Mouse (Mus musculus) ES-E14 (cell line): ENCODE results near the gene Rasa4. TPM values are rescaled to one million over a fixed set of nuclear protein-coding genes. Genes with fewer than 3 reads are reported as not detected.

ENCODE experiments used
- DNase-seq: peaks from one replicate; pipeline ENCODE4 v3.0.0-alpha.2; 2013; ENCODE audit warnings: low read depth, low spot score
- H3K27ac ChIP-seq: 2 replicates; pipeline ENCODE4 v1.5.1; 2012; ENCODE audit warnings: low read depth, mild to moderate bottlenecking, low read length, moderate library complexity, mixed read lengths; ENCODE audit not compliant: poor library complexity, insufficient read depth, severe bottlenecking
- H3K36me3 ChIP-seq: 2 replicates; pipeline ENCODE4 v1.6.1; 2012; ENCODE audit warnings: mild to moderate bottlenecking, low read length, moderate library complexity, mixed read lengths; ENCODE audit not compliant: control insufficient read depth, poor library complexity, insufficient read depth, severe bottlenecking
- H3K4me1 ChIP-seq, 2 experiments: fragments of 150-350 bp in 1 of 2; sonication (generic) in 1 of 2; 2 replicates each; pipeline ENCODE4 v1.6.1; 2012; ENCODE audit warnings: low read length in 2 of 2, mild to moderate bottlenecking in 1 of 2, mixed read lengths in 1 of 2; ENCODE audit not compliant: control insufficient read depth in 2 of 2, insufficient read depth in 2 of 2, poor library complexity in 1 of 2
- H3K4me3 ChIP-seq, 2 experiments: fragments of 150-350 bp in 1 of 2; sonication (generic) in 1 of 2; 2 replicates each; pipeline ENCODE4 v1.5.1; 2012; ENCODE audit warnings: low read length in 2 of 2, low read depth in 1 of 2, mild to moderate bottlenecking in 1 of 2, mixed read lengths in 1 of 2; ENCODE audit not compliant: insufficient read depth in 1 of 2, poor library complexity in 1 of 2, severe bottlenecking in 1 of 2
- H3K9ac ChIP-seq: 2 replicates; pipeline ENCODE4 v1.6.1; 2012; ENCODE audit warnings: low read depth, mild to moderate bottlenecking, low read length, mixed read lengths; ENCODE audit not compliant: poor library complexity, insufficient read depth, severe bottlenecking
- H3K9me3 ChIP-seq: fragments of 150-350 bp; sonication (generic); 2 replicates; pipeline ENCODE4 v1.6.1; 2012; ENCODE audit warnings: low read depth, mild to moderate bottlenecking, low read length; ENCODE audit not compliant: control insufficient read depth, insufficient read depth
- CHD2 ChIP-seq: IDR thresholded peaks from 2 replicates; pipeline ENCODE4 v1.6.1; 2014; ENCODE audit warnings: mild to moderate bottlenecking, low read depth, low read length, inconsistent platforms
- HCFC1 ChIP-seq: IDR thresholded peaks from 2 replicates; pipeline ENCODE4 v1.6.1; 2012; ENCODE audit warnings: low read length, inconsistent platforms, borderline replicate concordance; ENCODE audit not compliant: insufficient read depth
- MAFK ChIP-seq: IDR thresholded peaks from 2 replicates; pipeline ENCODE4 v1.6.1; 2014; ENCODE audit warnings: mild to moderate bottlenecking, low read depth, low read length, inconsistent platforms; ENCODE audit not compliant: insufficient read depth
- ZC3H11A ChIP-seq: IDR thresholded peaks from 2 replicates; pipeline ENCODE4 v1.6.1; 2012; ENCODE audit warnings: low read depth, mild to moderate bottlenecking, inconsistent platforms, low read length, borderline replicate concordance
- ZNF384 ChIP-seq: IDR thresholded peaks from 2 replicates; pipeline ENCODE4 v1.6.1; 2012; ENCODE audit warnings: low read depth, low read length, inconsistent platforms
- in situ Hi-C, 2 experiments: fragments of 600-800 bp; cut with MboI; formaldehyde crosslinking; loops; one replicate each; pipeline ENCODE4 v1.15.1; 2025; ENCODE audit warnings: low sequenced_read_pairs in 2 of 2, inconsistent platforms in 1 of 2; ENCODE audit not compliant: unreplicated experiment in 2 of 2
- total RNA-seq: library from RNA; depleted of rRNA; stranded (reverse); fragments of 300-350 nt; gene quantifications from 2 replicates; pipeline ENCODE4 v1.2.3, GENCODE M21; 2012; rRNA removed

The Rasa4 gene
- 17.4 and 21.7 TPM in 2 replicates for total RNA-seq

GRCm38 (mm10) chr5:136083669-136084107, at the start of gene Rasa4:
TSS of gene Rasa4 (plus strand) at chr5:136083916.
- Histone ChIP-seq H3K36me3 (no peaks in the 10 kb centered on the region), H3K9ac (peak within 1 kb of the TSS; percentile 33), H3K4me1 (peaks cover 4 to 18% of the 10 kb centered on the region in 2 experiments; a peak in 3 of 4 replicates), H3K27ac (no peak within 1 kb of the TSS), H3K9me3 (no peaks in the 10 kb centered on the region), H3K4me3 (peak within 1 kb of the TSS; percentile 63 to 97)
- DNase-seq: peak; percentile 94
- in situ Hi-C loops: no loop called here
- no peak for TF ChIP-seq CHD2
- TF ChIP-seq HCFC1: no peak
- no peak for TF ChIP-seq ZNF384

GRCm38 (mm10) chr5:136034868-136035267, 48.8 kb upstream of the Rasa4 start:
- Histone ChIP-seq H3K36me3 (peaks cover 24% of the 10 kb centered on the region), H3K27ac (no peak overlapping the region), H3K4me3 (no peak overlapping the region), H3K9me3 (no peaks in the 10 kb centered on the region), H3K9ac (no peak overlapping the region), H3K4me1 (peaks cover 0 to 6% of the 10 kb centered on the region in 2 experiments; a peak in 1 of 4 replicates)
- no peak for DNase-seq
- no peak for TF ChIP-seq ZNF384
- TF ChIP-seq CHD2: no peak
- TF ChIP-seq ZC3H11A: no peak
- TF ChIP-seq HCFC1: no peak
- TF ChIP-seq MAFK: no peak
- in situ Hi-C loops: no loop called here

- in situ Hi-C loops: no loop called here
- Histone ChIP-seq H3K9me3 (no peaks in the 10 kb centered on the region), H3K36me3 (peaks cover 20% of the 10 kb centered on the region), H3K27ac (no peak overlapping the region), H3K9ac (no peak overlapping the region), H3K4me3 (no peak overlapping the region), H3K4me1 (peaks cover 1 to 6% of the 10 kb centered on the region in 2 experiments; a peak in 2 of 4 replicates)
- TF ChIP-seq MAFK: no peak
- no peak for TF ChIP-seq ZNF384
- TF ChIP-seq HCFC1: no peak
- TF ChIP-seq ZC3H11A: no peak
- TF ChIP-seq CHD2: no peak
- no peak for DNase-seq
Measured at GRCm38 (mm10) chr5:136035285-136035684, 48.4 kb upstream of the Rasa4 start.

GRCm38 (mm10) chr5:136036667-136037066, 47.0 kb upstream of the Rasa4 start:
- no peaks in the 10 kb centered on the region for H3K9me3 ChIP-seq
- no peak for DNase-seq
- in situ Hi-C loops: no loop called here

More at GRCm38 (mm10) chr5:136036667-136037066, 47.0 kb upstream of the Rasa4 start:
- Histone ChIP-seq H3K36me3 (peaks cover 10% of the 10 kb centered on the region; the same call in 1 of the 2 replicates), H3K27ac (no peak overlapping the region), H3K9ac (no peak overlapping the region), H3K4me3 (no peak overlapping the region), H3K4me1 (peaks cover 4 to 6% of the 10 kb centered on the region in 2 experiments; a peak in 3 of 4 replicates)
- TF ChIP-seq HCFC1 (no peak), ZNF384 (no peak)
